Mouse (Mus musculus): ENCODE data around the gene Dll4. TPM values are rescaled to one million over a fixed set of nuclear protein-coding genes. Genes with fewer than 3 reads are reported as not detected.

The Dll4 gene
- total RNA-seq, 1 experiment = 0.27 TPM

DNA sequence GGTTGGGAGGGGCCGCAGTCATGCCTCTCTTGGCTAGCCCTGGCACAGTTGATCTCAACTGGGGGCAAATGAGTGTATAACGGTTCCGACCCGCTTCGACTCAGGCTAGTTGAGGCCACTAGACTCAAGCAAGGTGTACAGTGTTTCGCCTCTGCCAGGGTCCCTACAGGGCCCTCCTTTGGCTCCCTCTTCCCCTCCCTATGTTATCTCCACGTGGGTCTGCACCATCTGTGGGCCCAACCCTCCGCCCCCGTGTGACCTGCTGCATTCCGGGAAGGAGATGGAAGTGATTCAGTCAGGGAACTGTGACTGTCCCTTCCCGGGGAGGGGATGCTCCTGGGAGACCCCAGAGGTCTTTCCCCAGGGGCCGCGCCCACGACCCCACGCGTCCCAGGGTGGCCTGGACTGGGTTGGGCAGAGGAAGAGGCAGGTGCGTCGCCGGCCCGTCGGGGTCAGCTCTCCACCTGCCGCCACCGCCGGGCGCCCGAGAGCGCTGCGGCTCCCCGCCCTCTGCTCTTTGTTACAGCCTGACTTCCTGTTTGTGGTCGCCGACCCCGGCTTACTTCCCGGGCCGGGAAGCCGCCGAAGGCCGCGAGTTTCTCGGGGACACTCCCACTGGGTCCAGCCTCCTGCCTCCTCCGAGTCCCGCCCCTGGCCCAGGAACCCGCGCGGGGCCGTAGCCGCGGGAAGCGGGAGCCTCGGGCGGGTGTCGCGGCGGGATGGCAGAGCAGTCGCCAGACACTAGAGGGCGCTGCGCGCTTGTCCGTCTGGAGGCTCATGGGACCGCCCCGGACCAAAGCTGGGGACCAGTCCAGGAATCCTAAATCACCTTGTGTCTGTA lies 12.1 kb downstream of the Dll4 start:
- DNase-seq (ENCODE audit: low read depth, low spot score) = peak; percentile 66
- H3K4me1 ChIP-seq (ENCODE audit: control insufficient read depth in 2 of 2, insufficient read depth in 2 of 2, low read length in 2 of 2, poor library complexity in 1 of 2) = peaks cover 0 to 5% of the 10 kb centered on the region in 2 experiments; a peak in 1 of 4 replicates
- in situ Hi-C loops (cut with MboI; ENCODE audit: low sequenced_read_pairs in 2 of 2, unreplicated experiment in 2 of 2) = loop anchor here (10.0 to 25.0 kb wide), 2 partner anchors 167 to 175 kb away; no protein-coding TSS in a partner anchor
- peak overlapping the region; percentile 71 to 80 for H3K4me3 ChIP-seq (ENCODE audit: insufficient read depth in 1 of 2, low read depth in 1 of 2, low read length in 2 of 2, poor library complexity in 1 of 2, severe bottlenecking in 1 of 2)
- H3K27ac ChIP-seq (ENCODE audit: insufficient read depth, low read depth, low read length, poor library complexity, severe bottlenecking) = no peak overlapping the region
- peak; percentile 46; the same call in 1 of the 2 replicates for TF ChIP-seq ZC3H11A (IDR thresholded peaks at IDR 0.05; ENCODE audit: borderline replicate concordance, low read depth, low read length)
- TF ChIP-seq MAFK (IDR thresholded peaks at IDR 0.05; ENCODE audit: insufficient read depth, low read depth, low read length) = no peak
- no peak for TF ChIP-seq CHD2 (IDR thresholded peaks at IDR 0.05; ENCODE audit: low read depth, low read length)
- TF ChIP-seq HCFC1 (IDR thresholded peaks at IDR 0.05; ENCODE audit: borderline replicate concordance, insufficient read depth, low read length) = 0 out of 2 replicates have a peak, but pooled peaks have one; percentile 19
- no peaks in the 10 kb centered on the region for H3K9me3 ChIP-seq (ENCODE audit: control insufficient read depth, insufficient read depth, low read depth, low read length)
- H3K36me3 ChIP-seq (ENCODE audit: control insufficient read depth, insufficient read depth, low read length, poor library complexity, severe bottlenecking) = no peaks in the 10 kb centered on the region
- peak overlapping the region; percentile 75 for H3K9ac ChIP-seq (ENCODE audit: insufficient read depth, low read depth, low read length, poor library complexity, severe bottlenecking)

DNA sequence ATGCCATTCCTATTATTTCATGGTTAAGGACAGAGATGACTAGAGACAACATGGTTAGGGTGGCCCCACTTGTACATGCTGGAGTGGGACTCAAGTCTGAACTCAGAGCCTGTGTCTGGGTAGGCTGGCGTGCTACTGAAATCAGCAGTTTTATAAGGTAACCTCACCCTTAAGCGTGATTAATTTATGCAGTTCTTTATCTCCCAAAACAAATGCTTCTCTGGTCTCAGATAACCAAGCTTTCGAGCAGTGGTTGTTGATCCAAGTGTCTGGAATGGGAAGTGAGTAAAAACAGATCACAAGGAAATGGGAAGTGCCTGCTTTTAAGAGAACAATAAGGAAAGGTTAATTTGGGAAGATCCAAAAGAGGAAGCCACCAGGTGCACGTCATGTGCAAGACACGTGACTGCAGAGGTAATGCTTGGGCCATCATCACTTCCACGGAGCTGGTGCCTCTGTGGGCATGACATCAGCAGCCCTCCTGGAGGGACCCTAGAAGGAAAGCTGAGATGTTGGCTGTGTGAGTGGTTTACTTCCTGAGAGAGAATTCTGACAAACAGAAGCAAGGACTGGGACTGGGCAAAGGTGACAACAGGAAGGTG lies 19.1 kb downstream of the Dll4 start:
- in situ Hi-C loops (cut with MboI; ENCODE audit: low sequenced_read_pairs in 2 of 2, unreplicated experiment in 2 of 2) = loop anchor here in 1 of 2 experiments (25.0 kb wide), 1 partner anchor 168 kb away; no protein-coding TSS in a partner anchor
- no peak overlapping the region for H3K27ac ChIP-seq (ENCODE audit: insufficient read depth, low read depth, low read length, poor library complexity, severe bottlenecking)

DNA sequence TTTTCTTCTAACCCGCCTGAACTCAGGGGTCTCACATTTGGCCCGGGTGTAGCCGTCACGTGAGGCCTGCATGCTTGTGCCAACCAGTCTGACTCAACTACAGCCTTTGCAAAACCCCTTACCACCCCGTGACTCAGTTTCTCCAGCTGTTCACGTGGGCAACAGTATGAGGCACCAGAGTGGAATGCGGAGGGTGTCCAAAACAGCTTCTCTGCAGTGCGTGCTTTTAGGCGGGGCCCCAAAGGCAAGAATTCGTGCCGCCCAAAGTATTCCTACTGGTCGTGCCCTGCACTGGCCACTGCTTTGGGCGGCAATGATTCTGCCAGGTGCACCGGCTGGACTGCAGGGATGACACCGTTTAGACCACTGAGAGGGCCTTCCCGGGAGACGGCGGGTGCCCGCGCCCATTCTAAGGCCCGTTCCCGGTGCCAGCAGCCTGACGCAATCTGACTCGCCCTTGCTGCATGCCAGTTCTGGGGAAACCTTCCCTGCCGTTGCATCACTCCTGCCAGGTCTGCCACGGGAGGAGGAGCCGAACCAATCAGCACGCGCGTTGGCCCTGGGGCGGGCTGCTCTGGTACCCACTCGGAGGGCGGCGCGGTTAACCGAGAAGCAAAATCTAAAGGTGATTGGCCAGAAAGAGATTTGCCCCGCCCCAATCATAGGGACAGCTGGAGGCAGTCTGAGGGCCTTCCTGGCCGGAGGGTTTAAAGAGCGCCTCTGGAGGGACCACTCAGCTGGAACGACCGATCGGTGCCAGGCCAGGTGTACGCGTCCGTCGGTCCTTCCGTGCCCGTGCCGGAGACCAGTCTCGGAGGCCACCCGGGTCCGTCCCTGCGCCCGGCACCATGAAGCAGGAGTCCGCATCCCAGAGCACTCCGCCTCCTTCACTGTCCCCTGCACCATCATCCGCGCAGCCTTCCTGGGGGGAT lies 25.2 kb downstream of the Dll4 start, which contains the start of gene Chac1:
Gene Chac1 (plus strand): TSS at position 675 of the 932 bp plus-strand sequence.
- in situ Hi-C loops (cut with MboI; ENCODE audit: low sequenced_read_pairs in 2 of 2, unreplicated experiment in 2 of 2) = no loop called here
- H3K9ac ChIP-seq (ENCODE audit: insufficient read depth, low read depth, low read length, poor library complexity, severe bottlenecking) = peak within 1 kb of the TSS; percentile 93
- peak; percentile 87 for DNase-seq (ENCODE audit: low read depth, low spot score)
- peak within 1 kb of the TSS; percentile 88 to 94 for H3K4me3 ChIP-seq (ENCODE audit: insufficient read depth in 1 of 2, low read depth in 1 of 2, low read length in 2 of 2, poor library complexity in 1 of 2, severe bottlenecking in 1 of 2)
- TF ChIP-seq ZC3H11A (IDR thresholded peaks at IDR 0.05; ENCODE audit: borderline replicate concordance, low read depth, low read length) = no peak
- no peak for TF ChIP-seq HCFC1 (IDR thresholded peaks at IDR 0.05; ENCODE audit: borderline replicate concordance, insufficient read depth, low read length)
- TF ChIP-seq CHD2 (IDR thresholded peaks at IDR 0.05; ENCODE audit: low read depth, low read length) = no peak
- no peak for TF ChIP-seq MAFK (IDR thresholded peaks at IDR 0.05; ENCODE audit: insufficient read depth, low read depth, low read length)
- TF ChIP-seq ZNF384 (IDR thresholded peaks at IDR 0.05; ENCODE audit: low read depth, low read length) = no peak
- peaks cover 11% of the 10 kb centered on the region; the same call in 1 of the 2 replicates for H3K36me3 ChIP-seq (ENCODE audit: control insufficient read depth, insufficient read depth, low read length, poor library complexity, severe bottlenecking)
- peak within 1 kb of the TSS; percentile 59; the same call in 1 of the 2 replicates for H3K27ac ChIP-seq (ENCODE audit: insufficient read depth, low read depth, low read length, poor library complexity, severe bottlenecking)
- H3K4me1 ChIP-seq (ENCODE audit: control insufficient read depth in 2 of 2, insufficient read depth in 2 of 2, low read length in 2 of 2, poor library complexity in 1 of 2) = peaks cover 0 to 3% of the 10 kb centered on the region in 2 experiments; a peak in 1 of 4 replicates
- H3K9me3 ChIP-seq (ENCODE audit: control insufficient read depth, insufficient read depth, low read depth, low read length) = no peaks in the 10 kb centered on the region

More for the DNA sequence above, 19.1 kb downstream of the Dll4 start:
- peaks cover 0 to 2% of the 10 kb centered on the region in 2 experiments; a peak in 1 of 4 replicates for H3K4me1 ChIP-seq (ENCODE audit: control insufficient read depth in 2 of 2, insufficient read depth in 2 of 2, low read length in 2 of 2, poor library complexity in 1 of 2)
- H3K9ac ChIP-seq (ENCODE audit: insufficient read depth, low read depth, low read length, poor library complexity, severe bottlenecking) = no peak overlapping the region
- DNase-seq (ENCODE audit: low read depth, low spot score) = no peak
- H3K9me3 ChIP-seq (ENCODE audit: control insufficient read depth, insufficient read depth, low read depth, low read length) = no peaks in the 10 kb centered on the region
- TF ChIP-seq MAFK (IDR thresholded peaks at IDR 0.05; ENCODE audit: insufficient read depth, low read depth, low read length) = no peak
- no peak for TF ChIP-seq HCFC1 (IDR thresholded peaks at IDR 0.05; ENCODE audit: borderline replicate concordance, insufficient read depth, low read length)
- no peak for TF ChIP-seq CHD2 (IDR thresholded peaks at IDR 0.05; ENCODE audit: low read depth, low read length)
- TF ChIP-seq ZNF384 (IDR thresholded peaks at IDR 0.05; ENCODE audit: low read depth, low read length) = no peak
- no peak for TF ChIP-seq ZC3H11A (IDR thresholded peaks at IDR 0.05; ENCODE audit: borderline replicate concordance, low read depth, low read length)
- H3K4me3 ChIP-seq (ENCODE audit: insufficient read depth in 1 of 2, low read depth in 1 of 2, low read length in 2 of 2, poor library complexity in 1 of 2, severe bottlenecking in 1 of 2) = no peak overlapping the region
- H3K36me3 ChIP-seq (ENCODE audit: control insufficient read depth, insufficient read depth, low read length, poor library complexity, severe bottlenecking) = no peaks in the 10 kb centered on the region

DNA sequence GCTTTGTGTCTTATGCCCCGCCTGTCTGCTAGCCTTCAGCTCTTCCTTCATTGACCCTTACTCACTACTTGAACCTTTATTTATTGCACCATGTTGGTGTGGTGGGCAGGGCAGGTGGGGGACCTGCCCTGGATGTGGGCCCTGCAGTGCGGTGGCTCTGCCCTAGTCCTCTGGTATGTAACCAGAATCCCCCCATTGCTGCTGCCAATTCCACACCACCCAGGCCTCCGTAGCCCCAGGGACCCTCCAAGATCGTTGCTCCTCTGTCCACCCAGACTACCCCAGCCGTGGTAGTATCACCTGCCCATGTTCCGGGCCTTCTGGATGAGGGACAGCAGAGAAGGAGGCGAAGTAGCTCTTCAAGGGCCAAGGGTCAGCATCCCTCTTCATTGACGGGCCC lies 28.1 kb downstream of the Dll4 start:
- no peak for TF ChIP-seq CHD2 (IDR thresholded peaks at IDR 0.05; ENCODE audit: low read depth, low read length)
- no peak for TF ChIP-seq HCFC1 (IDR thresholded peaks at IDR 0.05; ENCODE audit: borderline replicate concordance, insufficient read depth, low read length)
- no peak for TF ChIP-seq ZNF384 (IDR thresholded peaks at IDR 0.05; ENCODE audit: low read depth, low read length)
- TF ChIP-seq MAFK (IDR thresholded peaks at IDR 0.05; ENCODE audit: insufficient read depth, low read depth, low read length) = no peak
- TF ChIP-seq ZC3H11A (IDR thresholded peaks at IDR 0.05; ENCODE audit: borderline replicate concordance, low read depth, low read length) = no peak
- Histone ChIP-seq H3K4me3 (ENCODE audit: insufficient read depth in 1 of 2, low read depth in 1 of 2, low read length in 2 of 2, poor library complexity in 1 of 2, severe bottlenecking in 1 of 2) (no peak overlapping the region), H3K4me1 (ENCODE audit: control insufficient read depth in 2 of 2, insufficient read depth in 2 of 2, low read length in 2 of 2, poor library complexity in 1 of 2) (peaks cover 0 to 3% of the 10 kb centered on the region in 2 experiments; a peak in 1 of 4 replicates), H3K36me3 (ENCODE audit: control insufficient read depth, insufficient read depth, low read length, poor library complexity, severe bottlenecking) (peaks cover 11% of the 10 kb centered on the region; the same call in 1 of the 2 replicates), H3K9ac (ENCODE audit: insufficient read depth, low read depth, low read length, poor library complexity, severe bottlenecking) (no peak overlapping the region), H3K27ac (ENCODE audit: insufficient read depth, low read depth, low read length, poor library complexity, severe bottlenecking) (no peak overlapping the region), H3K9me3 (ENCODE audit: control insufficient read depth, insufficient read depth, low read depth, low read length) (no peaks in the 10 kb centered on the region)
- no peak for DNase-seq (ENCODE audit: low read depth, low spot score)
- in situ Hi-C loops (cut with MboI; ENCODE audit: low sequenced_read_pairs in 2 of 2, unreplicated experiment in 2 of 2) = no loop called here
